ENCODE assay signal across 8 mouse cellular contexts in the genomic region with DNA sequence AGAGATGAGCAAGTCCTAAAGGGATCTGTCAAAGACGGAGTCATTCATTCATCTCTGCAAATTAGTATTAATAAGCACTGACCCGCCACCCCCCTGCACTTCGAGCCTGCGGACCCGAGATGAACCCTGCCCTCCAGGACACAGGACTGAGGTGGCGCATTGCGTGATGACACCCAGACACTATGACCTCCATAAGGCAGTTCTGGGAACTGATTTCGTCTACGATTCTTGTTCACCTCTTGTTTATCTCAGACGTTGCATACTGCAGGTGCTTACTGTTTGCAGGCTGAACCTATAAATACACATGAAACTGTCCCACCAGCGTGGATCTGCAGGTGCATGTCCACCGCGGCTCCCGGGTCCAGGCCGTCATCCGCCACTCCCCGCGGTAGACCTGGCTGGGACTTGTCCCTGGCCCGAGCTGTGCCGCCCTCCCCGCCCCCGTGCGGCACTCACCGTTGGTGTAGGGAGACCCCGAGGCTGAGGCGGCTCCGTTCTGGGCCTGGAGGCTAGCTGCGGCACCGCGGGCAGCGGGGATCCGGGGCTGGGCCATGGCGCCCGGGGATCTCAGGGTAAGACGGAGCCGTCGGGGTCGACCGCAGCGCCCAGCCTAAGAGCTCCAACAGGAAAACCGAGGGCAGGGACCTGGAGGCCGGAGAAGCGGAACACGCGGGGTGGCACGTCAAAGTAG. TPM values are rescaled to one million over a fixed set of nuclear protein-coding genes. Genes with fewer than 3 reads are reported as not detected.
A peak's percentile ranks its signal among the peaks of the same experiment; 100 is the strongest.
DNase-seq lines count a peak whose midpoint lies in the region; ATAC-seq lines count a peak whose summit lies in the region.

No protein-coding gene starts in this region.

- H3K9me3 ChIP-seq in neural tube, embryonic 11.5 days (ENCODE audit: control insufficient read depth, low read length), result no peaks in the 10 kb centered on the region
- H3K9me3 ChIP-seq in forebrain, embryonic 15.5 days, result no peaks in the 10 kb centered on the region
- H3K9me3 ChIP-seq in kidney, embryonic 16.5 days (ENCODE audit: low read length), result no peaks in the 10 kb centered on the region

- peak overlapping the region; percentile 2; the same call in 1 of the 2 replicates for H3K27ac ChIP-seq in neural tube, embryonic 11.5 days (ENCODE audit: low read depth, low read length)
- peak overlapping the region; percentile 54 for H3K27ac ChIP-seq in forebrain, embryonic 15.5 days (replicated peaks)
- peak overlapping the region; percentile 81 for H3K27ac ChIP-seq in kidney, embryonic 16.5 days (ENCODE audit: low read length)

- peak; percentile 80; the same call in 1 of the 2 replicates for ATAC-seq in neural tube, embryonic 11.5 days (ENCODE audit: insufficient read depth, low FRiP score, low TSS enrichment)
- ATAC-seq in forebrain, embryonic 15.5 days (replicated peaks), result peak; percentile 82
- ATAC-seq in kidney, embryonic 16.5 days (ENCODE audit: low FRiP score, low TSS enrichment), result peak; percentile 86
- ATAC-seq in megakaryocyte progenitor cell, adult 5-6 weeks (replicated peaks; ENCODE audit: poor library complexity), result peak; percentile 45

- DNase-seq in neural tube, embryonic 11.5 days (ENCODE audit: low spot score), result peak; percentile 13
- no peak for DNase-seq in neural tube, embryonic 10.5 days (ENCODE audit: extremely low spot score, low spot score)
- peak; percentile 28 for DNase-seq in adipocyte (ENCODE audit: low spot score)
- peak; percentile 65 for DNase-seq in thymus, postnatal 14 days
- no peak for DNase-seq in c-Kit-positive CD71-positive TER-119-positive erythroid progenitor cells, embryonic 14.5 days (ENCODE audit: low spot score)

- H3K27me3 ChIP-seq in neural tube, embryonic 11.5 days (ENCODE audit: control insufficient read depth, insufficient read depth, low read length), result no peaks in the 10 kb centered on the region
- no peaks in the 10 kb centered on the region for H3K27me3 ChIP-seq in forebrain, embryonic 15.5 days
- H3K27me3 ChIP-seq in kidney, embryonic 16.5 days (ENCODE audit: insufficient read depth, low read length), result 0 out of 2 replicates have a peak, but pooled peaks cover 3% of the 10 kb centered on the region

- peak overlapping the region; percentile 92 for H3K9ac ChIP-seq in neural tube, embryonic 11.5 days (ENCODE audit: low read length)
- peak overlapping the region; percentile 93 for H3K9ac ChIP-seq in forebrain, embryonic 15.5 days (replicated peaks)
- H3K9ac ChIP-seq in kidney, embryonic 16.5 days (replicated peaks; ENCODE audit: low read length), result peak overlapping the region; percentile 96

- under 1% methylated on average over 46 of the region's 46 CpGs for WGBS in neural tube, embryonic 11.5 days
- WGBS in forebrain, embryonic 15.5 days, result under 1% methylated on average over 46 of the region's 46 CpGs
- WGBS in kidney, embryonic 16.5 days, result under 1% methylated on average over 44 of the region's 46 CpGs

- peak overlapping the region; percentile 94 for H3K4me3 ChIP-seq in neural tube, embryonic 11.5 days (ENCODE audit: low read depth, low read length)
- peak overlapping the region; percentile 87 for H3K4me3 ChIP-seq in forebrain, embryonic 15.5 days
- H3K4me3 ChIP-seq in kidney, embryonic 16.5 days (ENCODE audit: low read length), result peak overlapping the region; percentile 85

- peak overlapping the region; percentile 84 for H3K4me2 ChIP-seq in neural tube, embryonic 11.5 days (ENCODE audit: low read depth)
- peak overlapping the region; percentile 77 for H3K4me2 ChIP-seq in forebrain, embryonic 15.5 days (replicated peaks)
- peak overlapping the region; percentile 81 for H3K4me2 ChIP-seq in kidney, embryonic 16.5 days (replicated peaks; ENCODE audit: low read depth, low read length)

- peaks cover 10% of the 10 kb centered on the region for H3K4me1 ChIP-seq in neural tube, embryonic 11.5 days (ENCODE audit: control insufficient read depth, insufficient read depth, low read length)
- H3K4me1 ChIP-seq in forebrain, embryonic 15.5 days, result peaks cover 29% of the 10 kb centered on the region
- H3K4me1 ChIP-seq in kidney, embryonic 16.5 days (ENCODE audit: insufficient read depth, low read length), result peaks cover 14% of the 10 kb centered on the region

- no peaks in the 10 kb centered on the region for H3K36me3 ChIP-seq in neural tube, embryonic 11.5 days (ENCODE audit: control insufficient read depth, insufficient read depth, low read length)
- no peaks in the 10 kb centered on the region for H3K36me3 ChIP-seq in forebrain, embryonic 15.5 days
- H3K36me3 ChIP-seq in kidney, embryonic 16.5 days (ENCODE audit: insufficient read depth, low read length), result no peaks in the 10 kb centered on the region

RNA-seq across cellular contexts. Expression of gene Sec24a, which starts 7.7 kb away (rescaled TPM):
- 14.1 and 14.9 TPM in 2 replicates for polyA plus RNA-seq in neural tube, embryonic 11.5 days (2014; fragmentation: Nextera tagmentation; extraction: Ambion mirVana)
- 10.7 and 10.9 TPM in 2 replicates for polyA plus RNA-seq in forebrain, embryonic 15.5 days (2015; fragmentation: Nextera tagmentation; extraction: Ambion mirVana)
- 11.7 and 15.7 TPM in 2 replicates for polyA plus RNA-seq in kidney, embryonic 16.5 days (2015; fragmentation: Nextera tagmentation; extraction: Ambion mirVana)
- total RNA-seq in megakaryocyte progenitor cell, adult 5-6 weeks (2015), result 24.6 and 29.6 TPM in 2 replicates
- total RNA-seq in megakaryocyte progenitor cell, adult 5-6 weeks (2017), result 4.9 and 7.5 TPM in 2 replicates

RNA-seq across cellular contexts. Expression of gene Sar1b, which starts 7.7 kb away (rescaled TPM):
- polyA plus RNA-seq in neural tube, embryonic 11.5 days (2014; fragmentation: Nextera tagmentation; extraction: Ambion mirVana), result 124 and 126 TPM in 2 replicates
- 145 and 151 TPM in 2 replicates for polyA plus RNA-seq in forebrain, embryonic 15.5 days (2015; fragmentation: Nextera tagmentation; extraction: Ambion mirVana)
- polyA plus RNA-seq in kidney, embryonic 16.5 days (2015; fragmentation: Nextera tagmentation; extraction: Ambion mirVana), result 109 and 113 TPM in 2 replicates
- 123 and 132 TPM in 2 replicates for total RNA-seq in megakaryocyte progenitor cell, adult 5-6 weeks (2015)
- 62.7 and 74.4 TPM in 2 replicates for total RNA-seq in megakaryocyte progenitor cell, adult 5-6 weeks (2017)

Comparison
In these comparisons a context has a peak if more than half of its experiments do, and no peak if none do; other contexts are left out.
1. DNase-seq: peak in neural tube, embryonic 11.5 days (single experiment), adipocyte (single experiment) and thymus, postnatal 14 days (single experiment); none in neural tube, embryonic 10.5 days (single experiment) and c-Kit-positive CD71-positive TER-119-positive erythroid progenitor cells, embryonic 14.5 days (single experiment).
2. H3K27ac ChIP-seq: peak in every context shown above with its lines; median percentile 81 in kidney, embryonic 16.5 days; 54 in forebrain, embryonic 15.5 days; 2 in neural tube, embryonic 11.5 days.
3. Peak in every context shown above with its lines, with median percentiles within 50 percentile points of each other: ATAC-seq, H3K4me2 ChIP-seq, H3K4me3 ChIP-seq and H3K9ac ChIP-seq.